Mouse (Mus musculus) bone marrow, adult 2 months (tissue): Measurements from ENCODE around the gene Ecel1. TPM values are rescaled to one million over a fixed set of nuclear protein-coding genes. Genes with fewer than 3 reads are reported as not detected.

Experiments used
- H3K27ac ChIP-seq: fragments of 200-500 bp; 2 replicates; pipeline ENCODE4 v1.5.1; 2012; ENCODE audit warnings: low read depth, mild to moderate bottlenecking, control low read depth, inconsistent platforms, low read length; ENCODE audit not compliant: control insufficient read depth, poor library complexity, insufficient read depth
- H3K4me1 ChIP-seq: fragments of 200-500 bp; 2 replicates; pipeline ENCODE4 v1.6.1; 2011; ENCODE audit warnings: low read length; ENCODE audit not compliant: control insufficient read depth, insufficient read depth
- H3K4me3 ChIP-seq: fragments of 200-500 bp; replicated peaks from 2 replicates; pipeline ENCODE3; 2011; ENCODE audit warnings: mild to moderate bottlenecking, low read depth, low read length, control low read depth; ENCODE audit not compliant: control insufficient read depth
- CTCF ChIP-seq: fragments of 200-500 bp; IDR thresholded peaks from 2 replicates; pipeline ENCODE4 v1.5.1; 2011; ENCODE audit warnings: low read length, control low read depth; ENCODE audit not compliant: control insufficient read depth, insufficient read depth
- POLR2A ChIP-seq: fragments of 200-500 bp; IDR thresholded peaks from 2 replicates; pipeline ENCODE4 v1.6.1; 2011; ENCODE audit warnings: low read depth, mild to moderate bottlenecking, control low read depth, low read length, borderline replicate concordance; ENCODE audit not compliant: control insufficient read depth
- WGBS: fragments of 180-500 bp; shearing (Covaris S2); methylation state at CpG from one replicate; pipeline ENCODE4 v1.1.7; 2018; 5-methylcytosine and 5-hydroxymethylcytosine counted together
- polyA plus RNA-seq: library from polyadenylated mRNA; stranded (reverse); fragments of >200 nt; gene quantifications from 2 replicates; pipeline ENCODE4 v1.2.4, GENCODE M21; 2011; ENCODE audit warnings: low replicate concordance; ENCODE audit not compliant: missing spikeins, insufficient read depth, insufficient read length

Ecel1 gene
- polyA plus RNA-seq: not detected in 2 replicates

- 3% methylated on average over 12 of the region's 12 CpGs for WGBS
- TF ChIP-seq CTCF (no peak), POLR2A (no peak)
- H3K4me3 ChIP-seq: no peak within 1 kb of the TSS
- H3K27ac ChIP-seq: no peak within 1 kb of the TSS
- H3K4me1 ChIP-seq: no peaks in the 10 kb centered on the region
These were observed at the start of gene Ecel1 for GRCm38 (mm10) chr1:87156199-87156587. Gene Ecel1 (minus strand): TSS chr1:87156521.

GRCm38 (mm10) chr1:87205502-87205901 lies 49.2 kb upstream of the Ecel1 start:
- H3K4me3 ChIP-seq: no peak overlapping the region
- H3K27ac ChIP-seq: no peak overlapping the region
- H3K4me1 ChIP-seq: no peaks in the 10 kb centered on the region
- TF ChIP-seq CTCF: no peak
- TF ChIP-seq POLR2A: no peak
- WGBS: 58% methylated on average over 3 of the region's 3 CpGs

- TF ChIP-seq POLR2A (no peak), CTCF (no peak)
- 54% methylated on average over 6 of the region's 6 CpGs for WGBS
- H3K4me3 ChIP-seq: no peak overlapping the region
- H3K27ac ChIP-seq: no peak overlapping the region
- no peaks in the 10 kb centered on the region for H3K4me1 ChIP-seq
These were observed 48.7 kb upstream of the Ecel1 start for GRCm38 (mm10) chr1:87205038-87205437.

- Histone ChIP-seq H3K4me1 (no peaks in the 10 kb centered on the region), H3K27ac (no peak within 1 kb of the TSS), H3K4me3 (no peak within 1 kb of the TSS)
- WGBS: 73% methylated on average over 7 of the region's 7 CpGs
- no peak for TF ChIP-seq POLR2A
- no peak for TF ChIP-seq CTCF
These were observed 48.1 kb upstream of the Ecel1 start, which contains the start of gene Chrng for GRCm38 (mm10) chr1:87204465-87204864. Gene Chrng (plus strand): TSS chr1:87204657.

GRCm38 (mm10) chr1:87203779-87204178 lies 47.5 kb upstream of the Ecel1 start:
- 65% methylated on average over 5 of the region's 5 CpGs for WGBS
- TF ChIP-seq POLR2A (no peak), CTCF (no peak)
- H3K4me3 ChIP-seq: no peak overlapping the region
- no peaks in the 10 kb centered on the region for H3K4me1 ChIP-seq
- no peak overlapping the region for H3K27ac ChIP-seq

- TF ChIP-seq CTCF (no peak), POLR2A (no peak)
- no peaks in the 10 kb centered on the region for H3K4me1 ChIP-seq
These were observed 45.5 kb upstream of the Ecel1 start for GRCm38 (mm10) chr1:87201848-87202247.

GRCm38 (mm10) chr1:87200811-87201210 lies 44.5 kb upstream of the Ecel1 start:
- TF ChIP-seq CTCF (no peak), POLR2A (no peak)
- Histone ChIP-seq H3K27ac (no peak overlapping the region), H3K4me1 (no peaks in the 10 kb centered on the region), H3K4me3 (no peak overlapping the region)
- 38% methylated on average over 2 of the region's 2 CpGs for WGBS

More at GRCm38 (mm10) chr1:87201848-87202247, 45.5 kb upstream of the Ecel1 start:
- no peak overlapping the region for H3K4me3 ChIP-seq
- WGBS: 51% methylated on average over 1 of the region's 1 CpGs
- no peak overlapping the region for H3K27ac ChIP-seq

GRCm38 (mm10) chr1:87198119-87199065 lies 42.1 kb upstream of the Ecel1 start:
- no peak overlapping the region for H3K27ac ChIP-seq
- no peaks in the 10 kb centered on the region for H3K4me1 ChIP-seq
- WGBS: 77% methylated on average over 12 of the region's 12 CpGs
- TF ChIP-seq CTCF: no peak
- TF ChIP-seq POLR2A: no peak
- H3K4me3 ChIP-seq: no peak overlapping the region

GRCm38 (mm10) chr1:87197296-87197695 lies 41.0 kb upstream of the Ecel1 start:
- Histone ChIP-seq H3K27ac (no peak overlapping the region), H3K4me3 (no peak overlapping the region), H3K4me1 (no peaks in the 10 kb centered on the region)
- WGBS: 78% methylated on average over 9 of the region's 9 CpGs
- no peak for TF ChIP-seq POLR2A
- TF ChIP-seq CTCF: no peak
